Mouse (Mus musculus) midbrain, embryonic 12.5 days (tissue): ENCODE data around the gene Mroh3. TPM values are rescaled to one million over a fixed set of nuclear protein-coding genes. Genes with fewer than 3 reads are reported as not detected.

Experiments
- ATAC-seq: fragments of 200-750 bp; cut with Nextera tagmentation; 2 replicates; pipeline ENCODE4 v1.8.0; 2017; ENCODE audit warnings: low read depth, moderate TSS enrichment, moderate library complexity; ENCODE audit not compliant: low FRiP score
- H3K27ac ChIP-seq: fragments of 300-500 bp; sonication (generic); replicated peaks from 2 replicates; pipeline ENCODE4 v1.5.1; 2016; ENCODE audit warnings: mild to moderate bottlenecking
- H3K27me3 ChIP-seq: fragments of 300-500 bp; sonication (generic); 2 replicates; pipeline ENCODE4 v1.6.1; 2016; ENCODE audit warnings: mild to moderate bottlenecking
- H3K36me3 ChIP-seq: fragments of 300-500 bp; sonication (generic); 2 replicates; pipeline ENCODE4 v1.6.1; 2016
- H3K4me1 ChIP-seq: fragments of 300-500 bp; sonication (generic); 2 replicates; pipeline ENCODE4 v1.6.1; 2016
- H3K4me2 ChIP-seq: fragments of 300-500 bp; sonication (generic); replicated peaks from 2 replicates; pipeline ENCODE4 v1.6.1; 2016; ENCODE audit warnings: mild to moderate bottlenecking, moderate library complexity
- H3K4me3 ChIP-seq: fragments of 300-500 bp; sonication (generic); 2 replicates; pipeline ENCODE4 v1.5.1; 2016; ENCODE audit warnings: mild to moderate bottlenecking
- H3K9ac ChIP-seq: fragments of 300-500 bp; sonication (generic); replicated peaks from 2 replicates; pipeline ENCODE4 v1.6.1; 2016; ENCODE audit warnings: mild to moderate bottlenecking, moderate library complexity
- H3K9me3 ChIP-seq: fragments of 300-500 bp; sonication (generic); 2 replicates; pipeline ENCODE4 v1.6.1; 2016; ENCODE audit warnings: mild to moderate bottlenecking
- WGBS: fragments of 180-500 bp; shearing (Covaris S2); methylation state at CpG from one replicate; pipeline ENCODE4 v1.1.7; 2016; 5-methylcytosine and 5-hydroxymethylcytosine counted together
- polyA plus RNA-seq: library from polyadenylated mRNA; unstranded; fragments of >200 nt; fragmentation: Nextera tagmentation; extraction: Ambion mirVana; gene quantifications from 2 replicates; pipeline ENCODE4 v1.2.1, GENCODE M21; 2016

Gene Mroh3
- polyA plus RNA-seq, 1 experiment from 2014 or later: 0.43 TPM

DNA sequence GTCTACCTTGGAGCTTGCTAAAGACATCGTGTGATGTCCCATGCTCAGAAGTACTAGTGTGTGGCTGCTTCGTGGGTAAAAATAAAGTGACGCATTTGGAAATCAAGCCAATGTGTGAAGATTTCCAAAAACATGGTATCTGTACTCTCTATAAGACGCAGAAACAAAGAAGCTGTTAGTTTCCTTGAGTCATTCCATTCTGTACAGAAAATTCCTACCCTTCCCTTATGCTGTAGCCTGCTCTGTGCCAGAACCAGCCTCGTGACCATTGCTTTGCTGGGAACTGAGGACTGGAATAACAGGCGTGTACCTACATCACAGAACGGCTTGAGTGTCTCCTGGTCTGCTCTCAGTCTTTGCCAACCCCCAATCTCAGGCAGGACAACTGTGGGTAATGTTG is 29.2 kb upstream of the Mroh3 start:
- Histone ChIP-seq H3K9ac (no peak overlapping the region), H3K27me3 (peaks cover 73% of the 10 kb centered on the region), H3K27ac (no peak overlapping the region), H3K36me3 (no peaks in the 10 kb centered on the region), H3K4me2 (no peak overlapping the region), H3K4me1 (no peaks in the 10 kb centered on the region), H3K4me3 (no peak overlapping the region), H3K9me3 (no peaks in the 10 kb centered on the region)
- ATAC-seq: no peak
- WGBS: 89% methylated on average over 7 of the region's 7 CpGs

DNA sequence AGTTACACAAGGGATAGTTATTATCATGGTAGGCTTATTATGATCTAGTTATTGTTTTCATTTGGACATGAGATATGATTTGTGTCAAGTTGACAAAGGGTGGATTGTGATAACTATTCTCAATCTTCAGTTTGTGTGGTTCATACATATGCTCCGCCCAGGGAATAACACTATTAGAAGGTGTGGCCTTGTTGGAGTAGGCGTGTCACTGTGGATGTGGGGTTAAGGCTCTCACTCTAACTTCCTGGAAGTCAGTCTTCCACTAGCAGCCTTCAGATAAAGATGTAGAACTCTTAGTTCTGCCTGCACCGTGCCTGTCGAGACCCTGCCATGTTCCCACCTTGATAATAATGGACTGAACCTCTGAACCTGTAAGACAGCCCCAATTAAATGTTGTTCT is 25.9 kb upstream of the Mroh3 start:
- ATAC-seq: no peak
- Histone ChIP-seq H3K9ac (no peak overlapping the region), H3K27me3 (peaks cover 77% of the 10 kb centered on the region), H3K4me2 (no peak overlapping the region), H3K27ac (no peak overlapping the region), H3K4me1 (peaks cover 10% of the 10 kb centered on the region), H3K4me3 (no peak overlapping the region), H3K36me3 (no peaks in the 10 kb centered on the region), H3K9me3 (no peaks in the 10 kb centered on the region)
- WGBS: 89% methylated on average over 4 of the region's 4 CpGs

DNA sequence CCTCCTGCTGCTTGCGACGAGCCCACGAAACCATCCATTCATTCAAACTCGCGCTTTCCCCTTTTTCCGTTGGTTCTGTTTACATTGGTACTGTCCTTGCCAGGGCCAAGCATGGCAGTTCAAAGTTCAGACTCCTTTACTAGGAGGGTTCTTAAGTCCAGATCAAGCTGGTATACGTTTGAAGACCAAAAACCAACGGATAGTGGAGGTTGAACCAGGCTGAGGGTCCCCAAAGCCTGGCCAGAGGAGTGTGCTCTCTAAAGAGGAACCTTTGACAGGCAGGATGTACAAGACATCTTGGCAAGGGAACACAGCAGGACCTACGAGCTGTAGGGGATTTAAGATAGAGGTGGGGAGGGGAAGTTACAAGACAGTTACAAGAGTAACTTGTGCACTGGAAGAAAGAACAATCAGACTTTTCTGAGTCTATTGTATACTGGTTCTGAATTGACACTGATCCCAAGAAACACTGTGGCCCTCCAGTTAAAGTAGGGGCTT is 22.0 kb upstream of the Mroh3 start:
- Histone ChIP-seq H3K9ac (peak overlapping the region; percentile 70), H3K4me2 (peak overlapping the region; percentile 76), H3K27ac (peak overlapping the region; percentile 35; the same call in 1 of the 2 replicates), H3K36me3 (no peaks in the 10 kb centered on the region), H3K27me3 (peaks cover 68% of the 10 kb centered on the region), H3K4me1 (peaks cover 42% of the 10 kb centered on the region), H3K4me3 (peak overlapping the region; percentile 61), H3K9me3 (no peaks in the 10 kb centered on the region)
- peak; percentile 25 for ATAC-seq
- 1% methylated on average over 9 of the region's 9 CpGs for WGBS

DNA sequence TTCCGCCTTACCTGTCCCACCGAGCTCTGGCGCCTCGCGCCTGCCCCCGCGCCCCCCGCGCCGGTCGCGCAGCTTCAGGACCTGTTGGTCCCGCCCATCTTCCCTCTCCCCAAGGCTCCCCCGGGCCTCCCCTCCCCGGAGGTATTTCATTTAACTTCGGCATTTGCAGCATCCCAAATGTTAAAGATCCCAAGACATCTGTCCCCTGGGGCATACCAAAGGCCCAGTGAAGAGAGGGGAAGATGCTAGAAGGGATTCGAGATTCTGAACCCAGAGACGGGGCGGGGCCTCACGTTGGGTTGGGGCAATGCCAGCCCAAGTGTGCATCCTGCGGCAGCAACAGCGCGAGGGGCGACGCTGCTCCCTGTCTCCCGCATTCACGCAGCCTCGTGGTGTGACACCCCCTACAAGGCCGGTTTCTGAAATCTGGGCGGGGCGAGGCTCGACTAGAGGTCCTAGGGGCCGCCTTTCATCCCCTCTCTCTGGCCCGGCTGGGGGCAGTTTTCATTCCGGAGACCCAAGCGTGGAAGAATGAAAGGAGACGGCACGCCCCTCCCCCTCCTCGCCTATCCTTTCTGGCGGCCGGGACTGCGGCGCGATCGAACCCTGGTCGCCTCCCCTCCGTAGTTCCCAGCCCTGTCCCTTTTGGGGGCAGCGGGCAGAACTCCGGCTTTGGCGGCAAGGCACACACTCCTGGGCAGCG is 21.4 kb upstream of the Mroh3 start, which contains the start of gene Inava:
Gene Inava (minus strand): TSS at position 373 of the 703 bp plus-strand sequence.
- peak within 1 kb of the TSS; percentile 76 for H3K4me2 ChIP-seq
- peak within 1 kb of the TSS; percentile 61 for H3K4me3 ChIP-seq
- ATAC-seq: peak; percentile 90
- peak within 1 kb of the TSS; percentile 70 for H3K9ac ChIP-seq
- WGBS: 1% methylated on average over 51 of the region's 51 CpGs
- H3K27ac ChIP-seq: peak within 1 kb of the TSS; percentile 52; the same call in 1 of the 2 replicates
- H3K9me3 ChIP-seq: no peaks in the 10 kb centered on the region
- peaks cover 48% of the 10 kb centered on the region for H3K4me1 ChIP-seq
- peaks cover 69% of the 10 kb centered on the region for H3K27me3 ChIP-seq
- no peaks in the 10 kb centered on the region for H3K36me3 ChIP-seq

DNA sequence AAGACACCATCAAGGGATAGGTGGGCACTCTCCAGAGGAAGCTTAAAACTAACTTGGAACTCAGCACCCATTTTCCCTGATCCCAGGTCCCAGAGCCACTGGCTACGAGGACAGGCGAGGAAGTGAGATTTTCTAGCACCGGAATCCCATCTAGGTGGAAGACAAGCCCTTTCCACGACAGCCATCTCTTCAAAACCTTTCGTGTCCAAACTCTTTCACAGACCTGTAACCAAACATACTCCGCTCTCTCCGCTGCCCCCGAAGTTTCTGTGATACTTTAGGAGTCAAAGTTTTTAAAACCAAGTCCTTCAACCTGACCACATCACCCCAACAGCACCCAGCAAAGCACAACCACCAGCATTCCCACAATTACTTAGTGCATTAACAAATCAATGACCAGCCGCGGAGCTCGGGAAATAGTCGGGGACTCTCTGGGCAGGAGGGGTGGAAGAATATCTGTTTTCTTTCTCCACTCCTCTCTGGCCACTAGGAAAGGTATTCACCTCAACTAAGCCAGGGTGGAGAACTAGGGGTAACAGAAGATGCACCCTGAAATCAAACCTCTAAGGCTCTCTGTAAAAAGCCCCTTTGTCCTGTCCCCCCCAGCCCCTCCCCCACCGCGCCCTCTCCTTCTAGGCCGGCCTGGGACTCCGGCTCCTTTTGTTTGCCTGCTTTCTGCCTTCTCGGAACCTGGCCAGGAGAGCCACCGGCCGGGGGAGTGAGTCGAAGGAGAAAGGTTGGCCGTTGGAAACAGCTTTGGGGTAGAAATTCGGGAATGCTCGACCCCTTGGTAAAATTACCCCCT is 20.6 kb upstream of the Mroh3 start:
- H3K9ac ChIP-seq: peak overlapping the region; percentile 70
- H3K4me1 ChIP-seq: peaks cover 56% of the 10 kb centered on the region
- H3K4me3 ChIP-seq: peak overlapping the region; percentile 61
- peak overlapping the region; percentile 76 for H3K4me2 ChIP-seq
- H3K27me3 ChIP-seq: peaks cover 64% of the 10 kb centered on the region
- under 1% methylated on average over 23 of the region's 23 CpGs for WGBS
- no peaks in the 10 kb centered on the region for H3K36me3 ChIP-seq
- peak overlapping the region; percentile 52; the same call in 1 of the 2 replicates for H3K27ac ChIP-seq
- 0 out of 2 replicates have a peak, but pooled peaks have one; percentile 5 for ATAC-seq
- H3K9me3 ChIP-seq: no peaks in the 10 kb centered on the region

DNA sequence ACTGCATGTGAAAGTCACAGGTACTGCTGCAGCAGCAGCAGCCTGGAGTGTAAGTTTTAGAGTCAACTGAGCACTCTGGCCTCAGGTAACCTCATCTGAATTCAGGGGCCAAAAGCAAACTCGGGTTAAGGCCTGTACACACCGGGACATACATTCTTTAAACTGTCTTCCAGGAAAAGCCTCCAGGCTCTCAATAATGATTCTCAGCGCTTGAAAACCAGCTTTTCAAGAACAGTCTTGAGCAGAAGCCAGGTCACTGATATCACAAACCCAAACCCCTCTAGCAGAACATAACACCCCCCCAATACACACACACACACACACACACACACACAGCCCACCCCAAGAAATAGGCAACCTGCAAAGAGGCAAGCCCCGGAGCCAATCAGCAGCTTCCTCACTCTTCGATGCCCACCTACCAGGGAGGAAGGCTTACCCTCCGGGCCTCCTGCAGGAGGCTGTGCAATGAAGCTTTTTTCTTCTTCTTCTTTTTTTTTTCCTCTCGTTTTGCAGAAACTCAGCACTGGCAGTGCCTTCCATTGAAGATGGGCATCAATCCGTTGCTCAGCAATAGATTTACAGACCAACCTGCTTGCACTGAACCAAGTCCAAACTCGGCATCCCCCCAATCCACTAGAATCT is 19.8 kb upstream of the Mroh3 start:
- Histone ChIP-seq H3K27me3 (peaks cover 69% of the 10 kb centered on the region), H3K4me3 (peak overlapping the region; percentile 61), H3K36me3 (no peaks in the 10 kb centered on the region), H3K4me1 (peaks cover 62% of the 10 kb centered on the region), H3K27ac (no peak overlapping the region), H3K9me3 (no peaks in the 10 kb centered on the region), H3K4me2 (peak overlapping the region; percentile 76), H3K9ac (peak overlapping the region; percentile 70)
- no peak for ATAC-seq
- WGBS: under 1% methylated on average over 9 of the region's 9 CpGs

DNA sequence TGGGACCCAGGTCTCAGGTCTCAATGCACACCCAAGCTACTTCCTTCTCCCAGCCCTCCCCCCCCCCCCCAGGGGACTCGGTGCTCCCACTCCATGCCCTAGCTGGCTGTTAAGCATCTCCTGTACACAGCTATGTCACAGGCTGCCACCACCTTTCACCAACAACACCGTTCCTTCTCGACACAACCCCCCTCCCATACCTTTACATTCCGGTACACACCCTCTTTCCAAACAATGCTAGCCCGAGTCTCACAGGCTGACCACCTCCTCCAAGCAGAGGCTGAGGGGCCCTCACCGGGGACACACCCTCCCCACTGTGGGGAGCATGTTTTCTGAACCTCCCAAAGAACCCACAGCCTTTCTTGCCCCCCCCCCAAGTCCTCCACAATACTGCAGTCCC is 19.0 kb upstream of the Mroh3 start:
- Histone ChIP-seq H3K27me3 (peaks cover 69% of the 10 kb centered on the region), H3K4me3 (peak overlapping the region; percentile 61), H3K9me3 (no peaks in the 10 kb centered on the region), H3K4me1 (peaks cover 62% of the 10 kb centered on the region), H3K27ac (no peak overlapping the region), H3K36me3 (peaks cover 6% of the 10 kb centered on the region; the same call in 1 of the 2 replicates), H3K4me2 (peak overlapping the region; percentile 76), H3K9ac (peak overlapping the region; percentile 70)
- ATAC-seq: no peak
- 5% methylated on average over 6 of the region's 6 CpGs for WGBS

DNA sequence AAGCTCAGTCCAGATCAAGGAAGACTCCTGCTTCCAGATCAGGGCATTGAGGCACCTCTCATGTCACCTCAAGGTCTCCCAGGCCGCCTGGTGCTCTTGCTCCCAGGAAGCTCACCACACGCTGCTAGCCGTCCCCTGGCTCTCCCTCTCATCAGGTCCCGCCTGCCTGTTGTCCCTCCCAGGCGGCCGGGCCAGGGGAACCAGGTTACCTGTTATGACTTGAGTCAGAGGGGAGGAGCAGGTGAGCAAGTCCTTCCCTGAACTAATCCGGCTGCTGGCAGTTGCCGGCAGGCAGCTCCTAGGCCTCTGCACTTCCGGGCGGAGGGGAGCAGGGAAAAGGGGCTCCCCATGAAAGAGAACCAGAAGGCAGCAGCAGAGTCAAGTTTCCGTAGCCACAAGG is 17.6 kb upstream of the Mroh3 start:
- Histone ChIP-seq H3K36me3 (peaks cover 20% of the 10 kb centered on the region), H3K27me3 (peaks cover 65% of the 10 kb centered on the region), H3K27ac (no peak overlapping the region), H3K4me3 (no peak overlapping the region), H3K9me3 (no peaks in the 10 kb centered on the region), H3K4me2 (peak overlapping the region; percentile 76), H3K9ac (0 out of 2 replicates have a peak overlapping the region, but pooled peaks have one; percentile 70), H3K4me1 (peaks cover 67% of the 10 kb centered on the region)
- no peak for ATAC-seq
- WGBS: 23% methylated on average over 11 of the region's 11 CpGs

DNA sequence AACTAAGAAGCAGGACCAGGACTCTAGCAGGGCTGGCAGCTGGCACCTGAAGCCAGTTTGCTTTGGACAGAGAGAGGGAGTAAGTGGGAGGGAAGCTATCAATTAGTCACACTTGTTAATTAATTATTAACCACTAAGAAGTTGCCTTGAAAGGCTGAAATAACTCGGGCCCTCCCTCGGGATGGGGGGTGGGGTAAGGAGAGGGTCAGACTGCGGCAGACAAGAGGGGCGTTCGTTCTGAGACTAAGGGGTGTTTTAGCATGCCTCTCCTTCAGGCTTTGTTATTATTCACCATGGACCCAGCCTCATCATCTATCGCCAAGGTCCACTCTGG is 16.4 kb upstream of the Mroh3 start:
- H3K9me3 ChIP-seq: no peaks in the 10 kb centered on the region
- H3K4me3 ChIP-seq: no peak overlapping the region
- H3K27ac ChIP-seq: peak overlapping the region; percentile 36; the same call in 1 of the 2 replicates
- H3K4me1 ChIP-seq: peaks cover 57% of the 10 kb centered on the region
- peaks cover 60% of the 10 kb centered on the region for H3K27me3 ChIP-seq
- H3K36me3 ChIP-seq: peaks cover 32% of the 10 kb centered on the region
- WGBS: 15% methylated on average over 6 of the region's 6 CpGs
- H3K9ac ChIP-seq: 0 out of 2 replicates have a peak overlapping the region, but pooled peaks have one; percentile 29
- H3K4me2 ChIP-seq: peak overlapping the region; percentile 29
- no peak for ATAC-seq

DNA sequence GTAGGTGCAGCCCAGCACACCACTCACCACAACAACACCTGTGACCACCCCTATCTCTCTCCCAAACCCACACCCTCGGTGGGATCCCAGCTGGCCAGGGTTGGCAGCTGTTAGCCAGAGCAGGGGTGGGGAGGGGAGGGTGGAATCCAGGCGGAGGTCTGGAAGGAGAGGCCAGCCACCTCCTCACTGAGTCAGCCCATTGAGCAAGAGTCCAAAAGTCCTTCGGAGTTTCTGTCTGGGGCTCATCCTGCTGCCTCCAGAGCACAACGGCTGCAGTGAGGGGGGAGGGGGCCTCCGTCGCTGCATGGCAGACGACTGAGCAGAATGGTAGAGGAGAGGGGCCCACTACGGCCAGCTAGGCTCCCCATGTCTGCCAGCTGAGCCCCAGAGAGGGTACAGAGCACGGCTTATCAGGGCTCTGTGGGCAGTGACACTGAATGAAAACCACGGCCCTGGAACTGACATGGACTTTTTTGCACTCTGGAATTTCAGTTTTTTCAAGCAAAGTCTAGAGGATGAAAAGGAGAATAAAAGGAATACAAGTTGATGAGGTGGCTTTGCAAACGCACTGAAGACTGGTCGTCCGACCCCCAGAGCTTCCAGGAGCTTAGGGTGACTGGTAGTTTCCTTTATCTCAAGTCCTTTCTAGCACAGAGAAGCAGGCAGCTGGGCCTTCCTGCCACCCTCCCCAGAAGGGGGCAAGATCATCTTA is 15.9 kb upstream of the Mroh3 start:
- peak overlapping the region; percentile 29; the same call in 1 of the 2 replicates for H3K9ac ChIP-seq

DNA sequence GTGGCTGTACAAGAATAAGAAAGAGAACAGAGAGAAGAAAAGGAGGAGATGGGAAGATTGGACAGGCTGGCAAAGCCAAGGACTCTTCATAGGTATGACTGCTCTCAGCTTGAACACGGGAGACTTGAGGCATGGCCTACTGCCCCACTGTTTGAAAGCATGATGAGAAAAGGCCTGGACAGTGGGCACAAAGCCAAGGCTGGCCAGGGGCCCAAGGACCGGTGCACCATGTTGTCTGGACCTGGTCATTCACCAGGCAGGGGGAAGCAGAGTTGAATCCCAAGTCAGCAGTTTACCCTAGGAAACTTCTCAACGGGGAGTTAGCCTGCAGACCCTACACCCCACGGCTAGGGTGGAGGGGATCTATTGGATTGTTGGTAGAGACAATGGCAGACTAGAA is 15.2 kb upstream of the Mroh3 start:
- H3K4me1 ChIP-seq: peaks cover 57% of the 10 kb centered on the region
- 73% methylated on average over 4 of the region's 4 CpGs for WGBS
- H3K36me3 ChIP-seq: peaks cover 34% of the 10 kb centered on the region
- no peak overlapping the region for H3K4me2 ChIP-seq
- no peak overlapping the region for H3K4me3 ChIP-seq
- peaks cover 57% of the 10 kb centered on the region for H3K27me3 ChIP-seq
- ATAC-seq: no peak
- no peaks in the 10 kb centered on the region for H3K9me3 ChIP-seq
- no peak overlapping the region for H3K27ac ChIP-seq
- H3K9ac ChIP-seq: no peak overlapping the region

More for the DNA sequence above, 15.9 kb upstream of the Mroh3 start:
- Histone ChIP-seq H3K36me3 (peaks cover 34% of the 10 kb centered on the region), H3K4me1 (peaks cover 57% of the 10 kb centered on the region), H3K27me3 (peaks cover 60% of the 10 kb centered on the region), H3K4me2 (peak overlapping the region; percentile 29), H3K27ac (peak overlapping the region; percentile 36), H3K9me3 (no peaks in the 10 kb centered on the region), H3K4me3 (no peak overlapping the region)
- peak; percentile 34; the same call in 1 of the 2 replicates for ATAC-seq
- 10% methylated on average over 13 of the region's 13 CpGs for WGBS
